Mouse (Mus musculus) stomach, embryonic 14.5 days (tissue): ENCODE results near the gene Emilin2. TPM values are rescaled to one million over a fixed set of nuclear protein-coding genes. Genes with fewer than 3 reads are reported as not detected.

ENCODE experiments used
- ATAC-seq: fragments of 200-750 bp; cut with Nextera tagmentation; 2 replicates; pipeline ENCODE4 v1.8.0; 2017; ENCODE audit warnings: low read depth, moderate TSS enrichment; ENCODE audit not compliant: insufficient number of reproducible peaks, insufficient read depth, low FRiP score
- H3K27ac ChIP-seq: fragments of 300-500 bp; sonication (generic); 2 replicates; pipeline ENCODE4 v1.5.1; 2014; ENCODE audit warnings: mild to moderate bottlenecking, low read length, moderate library complexity, mixed read lengths
- H3K27me3 ChIP-seq: fragments of 300-500 bp; sonication (generic); 2 replicates; pipeline ENCODE4 v1.6.1; 2014; ENCODE audit warnings: low read length, control low read depth, mixed read lengths; ENCODE audit not compliant: control insufficient read depth, insufficient read depth
- H3K36me3 ChIP-seq: fragments of 300-500 bp; sonication (generic); 2 replicates; pipeline ENCODE4 v1.6.1; 2014; ENCODE audit warnings: mild to moderate bottlenecking, control low read depth, low read length, moderate library complexity, mixed read lengths; ENCODE audit not compliant: control insufficient read depth, insufficient read depth
- H3K4me1 ChIP-seq: fragments of 300-500 bp; sonication (generic); 2 replicates; pipeline ENCODE4 v1.6.1; 2014; ENCODE audit warnings: low read length, control low read depth, mixed read lengths; ENCODE audit not compliant: control insufficient read depth, insufficient read depth
- H3K4me2 ChIP-seq: fragments of 300-500 bp; sonication (generic); replicated peaks from 2 replicates; pipeline ENCODE4 v1.6.1; 2014; ENCODE audit warnings: low read depth, low read length, control low read depth
- H3K4me3 ChIP-seq: fragments of 300-500 bp; sonication (generic); 2 replicates; pipeline ENCODE4 v1.5.1; 2014; ENCODE audit warnings: low read depth, low read length, control low read depth
- H3K9ac ChIP-seq: fragments of 300-500 bp; sonication (generic); replicated peaks from 2 replicates; pipeline ENCODE4 v1.6.1; 2014; ENCODE audit warnings: low read depth, mild to moderate bottlenecking, control low read depth, low read length, moderate library complexity, mixed read lengths
- H3K9me3 ChIP-seq: fragments of 300-500 bp; sonication (generic); 2 replicates; pipeline ENCODE4 v1.6.1; 2016; ENCODE audit warnings: low read depth, low read length, control low read depth; ENCODE audit not compliant: control insufficient read depth
- WGBS: fragments of 180-500 bp; shearing (Covaris S2); extraction: QIAGEN DNeasy Blood & Tissue Kit; methylation state at CpG from one replicate; pipeline ENCODE4 v1.1.7; 2014; 5-methylcytosine and 5-hydroxymethylcytosine counted together
- polyA plus RNA-seq: library from polyadenylated mRNA; unstranded; fragments of >200 nt; fragmentation: Nextera tagmentation; extraction: Ambion mirVana; gene quantifications from 2 replicates; pipeline ENCODE4 v1.2.1, GENCODE M21; 2014

Gene Emilin2
- polyA plus RNA-seq = 1.5 and 3.0 TPM in 2 replicates

DNA sequence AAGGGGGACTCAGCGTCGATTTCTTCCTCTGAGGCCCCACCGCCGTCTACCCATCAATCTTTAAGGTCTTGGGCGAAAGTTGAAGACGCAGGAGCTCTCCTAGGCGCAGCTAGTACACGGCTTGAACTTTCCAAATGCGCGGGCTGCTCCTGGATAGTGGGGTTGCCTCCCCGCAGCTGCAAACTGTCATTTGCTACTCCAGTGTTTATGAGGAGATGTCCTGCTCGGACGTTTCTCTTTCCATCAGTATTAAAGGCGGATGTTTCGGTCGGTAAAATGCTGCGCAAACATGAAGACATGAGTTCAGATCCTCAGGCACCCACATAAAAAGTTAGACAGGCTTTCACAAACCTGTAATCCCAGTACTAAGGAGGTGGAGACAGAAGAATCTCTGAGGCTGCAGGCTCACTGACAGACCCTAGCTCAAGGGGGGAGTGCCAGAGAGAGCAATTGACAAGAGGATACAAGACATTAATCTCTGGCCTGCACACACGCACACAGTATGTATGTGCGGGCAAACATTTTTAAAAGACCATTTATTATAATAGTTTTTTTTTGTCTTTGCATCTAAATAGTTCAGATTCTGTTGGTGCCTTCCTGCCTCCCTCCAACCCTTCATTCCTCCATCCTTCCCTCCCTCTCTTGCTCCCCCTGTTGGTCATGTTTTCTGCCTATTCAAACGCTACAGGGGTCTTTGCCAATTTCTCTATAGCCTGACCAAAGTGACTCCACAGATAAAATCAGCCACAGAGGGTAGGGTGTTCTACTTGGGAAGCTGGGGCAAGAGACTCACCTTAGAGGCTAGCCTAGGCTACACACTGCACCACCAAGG lies at the start of gene Emilin2:
Gene Emilin2, minus strand, starts transcription at position 639 of the 832 bp plus-strand sequence.
- Histone ChIP-seq H3K36me3 (no peaks in the 10 kb centered on the region), H3K4me3 (peak within 1 kb of the TSS; percentile 49), H3K4me1 (0 out of 2 replicates have a peak, but pooled peaks cover 2% of the 10 kb centered on the region), H3K9me3 (no peaks in the 10 kb centered on the region), H3K9ac (0 out of 2 replicates have a peak within 1 kb of the TSS, but pooled peaks have one; percentile 10), H3K27me3 (peaks cover 15% of the 10 kb centered on the region; the same call in 1 of the 2 replicates), H3K27ac (no peak within 1 kb of the TSS), H3K4me2 (peak within 1 kb of the TSS; percentile 99)
- ATAC-seq = no peak; the same call in 1 of the 2 replicates
- WGBS = 7% methylated on average over 20 of the region's 20 CpGs

- ATAC-seq = no peak
- Histone ChIP-seq H3K9ac (no peak overlapping the region), H3K9me3 (no peaks in the 10 kb centered on the region), H3K27me3 (no peaks in the 10 kb centered on the region), H3K36me3 (peaks cover 20% of the 10 kb centered on the region), H3K4me3 (no peak overlapping the region), H3K4me2 (no peak overlapping the region), H3K27ac (no peak overlapping the region), H3K4me1 (no peaks in the 10 kb centered on the region; the same call in 1 of the 2 replicates)
- 46% methylated on average over 3 of the region's 3 CpGs for WGBS
These were observed 43.7 kb upstream of the Emilin2 start for GRCm38 (mm10) chr17:71355526-71355925.

DNA sequence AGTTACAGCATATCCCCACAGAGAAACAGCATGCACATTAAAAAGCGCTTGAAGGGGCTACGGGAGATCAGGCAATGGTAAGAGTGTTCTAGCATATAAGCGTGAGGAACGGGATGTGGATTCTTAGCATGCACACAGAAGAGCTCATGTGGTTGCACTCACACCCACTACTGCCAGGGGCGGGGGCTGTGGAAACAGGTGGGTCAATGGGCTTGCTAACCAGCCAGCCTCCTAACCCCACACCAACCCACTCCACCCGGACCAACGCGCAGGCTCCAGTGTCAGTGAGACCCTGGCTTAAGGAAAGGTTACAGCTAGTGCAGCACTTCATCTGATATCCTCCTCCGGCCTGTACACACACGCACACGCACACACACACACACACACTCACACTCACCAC lies 42.4 kb upstream of the Emilin2 start:
- no peak overlapping the region for H3K27ac ChIP-seq
- no peak for ATAC-seq
- H3K4me1 ChIP-seq = no peaks in the 10 kb centered on the region; the same call in 1 of the 2 replicates
- H3K4me2 ChIP-seq = no peak overlapping the region
- H3K9ac ChIP-seq = no peak overlapping the region
- peaks cover 27% of the 10 kb centered on the region for H3K36me3 ChIP-seq
- no peak overlapping the region for H3K4me3 ChIP-seq
- H3K9me3 ChIP-seq = no peaks in the 10 kb centered on the region
- WGBS = 90% methylated on average over 11 of the region's 11 CpGs
- no peaks in the 10 kb centered on the region for H3K27me3 ChIP-seq

DNA sequence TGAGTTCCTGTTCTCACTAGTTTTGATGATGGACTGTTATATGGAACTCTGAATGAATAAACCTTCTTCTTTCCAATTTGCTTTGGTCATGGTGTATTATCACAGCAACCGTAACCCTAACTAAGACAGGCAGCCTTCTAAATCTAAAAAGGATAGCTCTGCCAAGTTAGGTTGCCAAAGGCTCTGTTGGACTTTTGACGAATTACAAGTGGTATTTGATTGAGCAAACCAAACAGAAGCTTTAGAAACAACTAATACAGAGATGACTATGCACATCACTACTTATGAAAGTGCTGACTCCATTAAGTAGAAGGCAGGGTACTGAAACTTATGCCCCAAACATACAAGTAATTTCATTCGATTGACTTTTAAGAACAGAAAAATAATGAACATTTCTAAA lies 36.4 kb upstream of the Emilin2 start:
- WGBS = 93% methylated on average over 3 of the region's 3 CpGs
- no peak overlapping the region for H3K4me3 ChIP-seq
- H3K9ac ChIP-seq = no peak overlapping the region
- H3K9me3 ChIP-seq = no peaks in the 10 kb centered on the region
- no peak overlapping the region for H3K4me2 ChIP-seq
- no peaks in the 10 kb centered on the region; the same call in 1 of the 2 replicates for H3K4me1 ChIP-seq
- ATAC-seq = no peak
- H3K36me3 ChIP-seq = peaks cover 52% of the 10 kb centered on the region
- H3K27me3 ChIP-seq = no peaks in the 10 kb centered on the region
- no peak overlapping the region for H3K27ac ChIP-seq

GRCm38 (mm10) chr17:71342006-71342405 lies 30.2 kb upstream of the Emilin2 start:
- Histone ChIP-seq H3K27me3 (no peaks in the 10 kb centered on the region), H3K9me3 (no peaks in the 10 kb centered on the region), H3K36me3 (peaks cover 18% of the 10 kb centered on the region), H3K27ac (no peak overlapping the region), H3K4me1 (no peaks in the 10 kb centered on the region), H3K4me2 (no peak overlapping the region), H3K9ac (no peak overlapping the region), H3K4me3 (no peak overlapping the region)
- ATAC-seq = no peak
- 86% methylated on average over 3 of the region's 3 CpGs for WGBS

- WGBS = 94% methylated on average over 6 of the region's 6 CpGs
- Histone ChIP-seq H3K4me3 (no peak overlapping the region), H3K4me1 (no peaks in the 10 kb centered on the region), H3K36me3 (no peaks in the 10 kb centered on the region), H3K9ac (no peak overlapping the region), H3K27ac (no peak overlapping the region), H3K27me3 (no peaks in the 10 kb centered on the region), H3K9me3 (no peaks in the 10 kb centered on the region), H3K4me2 (no peak overlapping the region)
- no peak for ATAC-seq
These were observed 26.8 kb upstream of the Emilin2 start for GRCm38 (mm10) chr17:71338627-71339026.

DNA sequence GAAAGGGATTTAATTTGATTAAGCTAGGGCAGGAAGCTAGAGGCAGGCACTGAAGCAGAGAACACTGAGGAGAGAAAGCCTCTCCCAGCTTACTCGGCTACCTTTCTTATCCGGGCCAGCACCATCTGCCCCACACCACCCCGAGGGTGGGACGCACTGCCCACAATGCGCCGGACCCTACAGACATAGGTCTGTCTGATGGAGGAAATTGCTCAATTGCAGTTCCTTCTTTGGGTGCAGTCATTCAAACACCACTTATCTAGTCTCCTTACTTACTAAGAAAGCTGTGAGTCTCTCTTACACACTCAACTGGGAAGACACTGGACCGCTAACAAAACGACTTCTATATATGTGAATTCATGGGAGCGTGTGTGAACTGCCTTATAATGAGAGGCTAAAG lies 25.8 kb upstream of the Emilin2 start:
- Histone ChIP-seq H3K27ac (no peak overlapping the region), H3K9me3 (no peaks in the 10 kb centered on the region), H3K27me3 (no peaks in the 10 kb centered on the region), H3K9ac (no peak overlapping the region), H3K4me2 (no peak overlapping the region), H3K4me1 (no peaks in the 10 kb centered on the region), H3K4me3 (no peak overlapping the region), H3K36me3 (no peaks in the 10 kb centered on the region)
- ATAC-seq = no peak
- 92% methylated on average over 9 of the region's 9 CpGs for WGBS

GRCm38 (mm10) chr17:71336421-71336820 lies 24.6 kb upstream of the Emilin2 start:
- no peak overlapping the region for H3K4me3 ChIP-seq
- no peaks in the 10 kb centered on the region for H3K4me1 ChIP-seq
- no peak overlapping the region for H3K4me2 ChIP-seq
- no peaks in the 10 kb centered on the region for H3K9me3 ChIP-seq
- ATAC-seq = 0 out of 2 replicates have a peak, but pooled peaks have one; percentile 6
- H3K27ac ChIP-seq = no peak overlapping the region
- 33% methylated on average over 8 of the region's 8 CpGs for WGBS
- H3K9ac ChIP-seq = no peak overlapping the region
- no peaks in the 10 kb centered on the region for H3K27me3 ChIP-seq
- no peaks in the 10 kb centered on the region for H3K36me3 ChIP-seq
